Mouse (Mus musculus): ENCODE measurements at regions not wholly inside any gene's neighbourhood (a gene's known extent, or its start where the extent isn't known, plus 50 kb on each side); places are given as distances from the start of the nearest gene placed in this dataset.

- H3K9me3 ChIP-seq (ENCODE audit: control insufficient read depth, low read depth, low read length): no peaks in the 10 kb centered on the region
- peaks cover 13% of the 10 kb centered on the region; the same call in 1 of the 2 replicates for H3K4me1 ChIP-seq (ENCODE audit: control insufficient read depth, insufficient read depth, low read length)
- H3K27me3 ChIP-seq (ENCODE audit: control insufficient read depth, insufficient read depth, low read length): 0 out of 2 replicates have a peak, but pooled peaks cover 6% of the 10 kb centered on the region
- H3K27ac ChIP-seq (ENCODE audit: low read length): no peak overlapping the region
- no peaks in the 10 kb centered on the region for H3K36me3 ChIP-seq (ENCODE audit: control insufficient read depth, insufficient read depth, low read length)
- H3K4me3 ChIP-seq (ENCODE audit: low read depth, low read length): no peak overlapping the region
- H3K9ac ChIP-seq (replicated peaks; ENCODE audit: low read depth, low read length): no peak overlapping the region
- no peak for ATAC-seq (ENCODE audit: insufficient number of reproducible peaks, insufficient read depth, low FRiP score, low read depth)
- H3K4me2 ChIP-seq (replicated peaks; ENCODE audit: low read depth, low read length): no peak overlapping the region
- 11% methylated on average over 10 of the region's 10 CpGs for WGBS
Measured at GRCm38 (mm10) chr4:124278681-124279080, 331.9 kb downstream of the 3100002H09Rik start.

DNA sequence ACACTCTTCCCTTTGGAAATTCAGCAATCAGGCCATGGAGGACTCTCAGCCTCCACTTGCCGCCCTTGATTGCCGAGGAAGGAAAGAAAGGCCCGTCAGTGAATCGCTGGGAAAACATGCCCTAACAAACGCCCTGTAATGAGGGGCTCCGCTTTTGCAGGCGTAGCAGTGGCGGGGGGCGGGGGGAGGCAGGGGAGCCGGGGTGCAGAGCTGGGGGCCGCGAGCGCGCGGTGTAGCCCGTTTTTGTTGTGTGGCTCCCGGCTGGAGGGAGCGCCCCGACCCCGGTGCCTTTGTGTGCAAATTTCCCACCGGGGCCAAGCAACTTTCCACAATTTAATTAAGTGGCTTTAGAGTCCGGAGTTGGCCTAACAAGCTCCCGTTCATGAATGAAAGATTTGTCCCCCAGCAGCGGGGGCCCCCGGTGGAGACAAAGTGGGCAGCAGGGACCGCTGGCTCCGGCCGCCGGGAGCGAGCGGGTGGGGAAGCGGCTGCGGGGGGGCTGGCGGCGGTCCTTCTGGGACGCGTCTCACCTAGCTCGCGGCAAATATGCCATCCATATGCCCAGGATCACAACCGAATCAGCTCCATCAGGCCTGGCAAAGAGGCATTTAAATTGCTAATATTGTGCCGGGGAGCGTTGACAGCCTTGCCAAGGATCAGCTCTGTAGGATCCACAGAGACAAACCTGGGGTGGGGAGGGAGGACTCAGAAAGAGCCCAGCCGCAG lies 333.0 kb downstream of the 3100002H09Rik start:
- peaks cover 13% of the 10 kb centered on the region; the same call in 1 of the 2 replicates for H3K4me1 ChIP-seq (ENCODE audit: control insufficient read depth, insufficient read depth, low read length)
- H3K4me2 ChIP-seq (replicated peaks; ENCODE audit: low read depth, low read length): peak overlapping the region; percentile 69
- H3K27me3 ChIP-seq (ENCODE audit: control insufficient read depth, insufficient read depth, low read length): 0 out of 2 replicates have a peak, but pooled peaks cover 6% of the 10 kb centered on the region
- H3K27ac ChIP-seq (ENCODE audit: low read length): no peak overlapping the region
- H3K9me3 ChIP-seq (ENCODE audit: control insufficient read depth, low read depth, low read length): no peaks in the 10 kb centered on the region
- no peaks in the 10 kb centered on the region for H3K36me3 ChIP-seq (ENCODE audit: control insufficient read depth, insufficient read depth, low read length)
- WGBS: under 1% methylated on average over 43 of the region's 43 CpGs
- H3K9ac ChIP-seq (replicated peaks; ENCODE audit: low read depth, low read length): 0 out of 2 replicates have a peak overlapping the region, but pooled peaks have one; percentile 22
- H3K4me3 ChIP-seq (ENCODE audit: low read depth, low read length): peak overlapping the region; percentile 33
- no peak for ATAC-seq (ENCODE audit: insufficient number of reproducible peaks, insufficient read depth, low FRiP score, low read depth)

DNA sequence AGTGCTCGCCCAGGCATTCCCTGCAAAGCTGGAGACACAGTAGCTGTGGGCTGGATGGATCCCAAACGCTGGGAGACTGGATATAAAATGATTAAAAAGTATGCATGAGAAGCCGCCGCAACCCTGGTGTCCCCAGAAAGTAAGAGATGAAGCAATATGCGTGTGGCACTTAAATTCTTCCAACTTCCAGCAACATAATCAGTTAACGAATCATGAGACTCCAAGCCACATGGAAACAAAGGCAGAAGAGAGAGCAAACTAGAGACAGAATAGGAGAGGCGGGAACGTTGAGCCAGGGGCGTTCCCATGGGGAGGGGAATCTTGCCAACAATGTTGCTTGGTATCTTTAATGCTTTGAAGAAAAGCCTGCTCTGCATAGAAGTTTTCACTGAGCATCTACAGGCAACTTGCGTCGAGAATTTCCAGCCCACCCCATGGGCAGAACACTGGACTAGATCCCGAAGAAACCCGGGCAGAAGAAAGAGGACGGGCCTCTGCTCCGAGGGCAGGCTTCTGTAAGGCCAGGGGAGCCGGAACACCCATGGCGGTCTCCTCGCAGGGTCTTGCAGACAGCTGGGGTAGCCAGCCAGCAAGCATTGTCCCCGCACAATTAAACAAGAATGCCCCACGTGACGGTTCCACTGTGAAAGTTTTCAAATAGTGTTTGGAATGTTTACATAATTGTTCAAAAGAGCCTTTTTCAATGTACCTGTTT lies 333.7 kb downstream of the 3100002H09Rik start:
- Histone ChIP-seq H3K36me3 (ENCODE audit: control insufficient read depth, insufficient read depth, low read length) (no peaks in the 10 kb centered on the region), H3K27me3 (ENCODE audit: control insufficient read depth, insufficient read depth, low read length) (0 out of 2 replicates have a peak, but pooled peaks cover 6% of the 10 kb centered on the region), H3K4me3 (ENCODE audit: low read depth, low read length) (peak overlapping the region; percentile 33), H3K9me3 (ENCODE audit: control insufficient read depth, low read depth, low read length) (no peaks in the 10 kb centered on the region), H3K9ac (replicated peaks; ENCODE audit: low read depth, low read length) (0 out of 2 replicates have a peak overlapping the region, but pooled peaks have one; percentile 22), H3K27ac (ENCODE audit: low read length) (no peak overlapping the region), H3K4me1 (ENCODE audit: control insufficient read depth, insufficient read depth, low read length) (peaks cover 13% of the 10 kb centered on the region; the same call in 1 of the 2 replicates), H3K4me2 (replicated peaks; ENCODE audit: low read depth, low read length) (peak overlapping the region; percentile 69)
- 6% methylated on average over 21 of the region's 21 CpGs for WGBS
- no peak for ATAC-seq (ENCODE audit: insufficient number of reproducible peaks, insufficient read depth, low FRiP score, low read depth)

DNA sequence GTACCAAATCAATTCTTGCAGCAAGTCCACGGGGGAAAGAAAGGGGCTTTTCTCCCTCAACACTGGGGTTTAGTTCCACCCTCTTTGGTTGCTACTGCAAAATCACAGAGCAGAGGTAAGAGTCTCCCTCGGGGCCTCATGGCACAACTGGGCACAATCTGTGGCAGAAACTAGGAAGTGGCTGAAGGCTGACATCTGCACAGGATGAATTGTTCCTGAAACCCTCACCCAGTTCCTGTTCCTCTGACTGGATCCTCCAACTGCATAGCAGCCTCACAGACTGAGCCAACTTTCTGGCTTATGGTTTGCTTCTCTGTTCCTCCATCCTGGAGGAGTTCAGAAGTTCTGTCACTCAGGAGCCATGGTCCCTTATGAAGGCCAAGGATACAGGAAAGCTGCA lies 338.6 kb downstream of the 3100002H09Rik start:
- H3K4me3 ChIP-seq (ENCODE audit: low read depth, low read length): no peak overlapping the region
- H3K36me3 ChIP-seq (ENCODE audit: control insufficient read depth, insufficient read depth, low read length): no peaks in the 10 kb centered on the region
- no peaks in the 10 kb centered on the region for H3K9me3 ChIP-seq (ENCODE audit: control insufficient read depth, low read depth, low read length)
- H3K27me3 ChIP-seq (ENCODE audit: control insufficient read depth, insufficient read depth, low read length): 0 out of 2 replicates have a peak, but pooled peaks cover 1% of the 10 kb centered on the region
- H3K4me2 ChIP-seq (replicated peaks; ENCODE audit: low read depth, low read length): no peak overlapping the region
- peaks cover 6% of the 10 kb centered on the region; the same call in 1 of the 2 replicates for H3K4me1 ChIP-seq (ENCODE audit: control insufficient read depth, insufficient read depth, low read length)
- no peak overlapping the region for H3K27ac ChIP-seq (ENCODE audit: low read length)
- 81% methylated on average over 2 of the region's 2 CpGs for WGBS
- ATAC-seq (ENCODE audit: insufficient number of reproducible peaks, insufficient read depth, low FRiP score, low read depth): no peak
- H3K9ac ChIP-seq (replicated peaks; ENCODE audit: low read depth, low read length): no peak overlapping the region

DNA sequence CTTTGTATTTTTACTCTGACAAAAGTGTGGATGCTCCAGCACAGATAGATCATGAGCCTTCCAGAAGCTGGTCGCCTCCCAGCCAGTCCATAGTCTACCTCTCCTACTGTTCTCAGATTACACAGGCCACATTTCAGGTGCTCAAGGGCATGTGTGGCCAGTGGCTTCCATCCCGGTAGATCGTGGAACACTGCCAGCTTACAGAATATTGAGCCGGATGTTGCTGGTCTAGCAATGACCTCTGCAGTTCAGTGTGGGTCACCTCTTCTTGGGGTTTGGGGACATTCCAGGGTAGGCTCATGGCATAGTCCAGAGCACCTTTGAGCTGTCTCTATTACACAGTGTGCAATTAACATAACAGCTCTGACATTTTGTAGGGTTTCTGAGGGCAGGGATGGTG lies 342.2 kb downstream of the 3100002H09Rik start:
- 69% methylated on average over 4 of the region's 4 CpGs for WGBS
- Histone ChIP-seq H3K4me1 (ENCODE audit: control insufficient read depth, insufficient read depth, low read length) (no peaks in the 10 kb centered on the region), H3K4me2 (replicated peaks; ENCODE audit: low read depth, low read length) (no peak overlapping the region), H3K4me3 (ENCODE audit: low read depth, low read length) (no peak overlapping the region), H3K36me3 (ENCODE audit: control insufficient read depth, insufficient read depth, low read length) (no peaks in the 10 kb centered on the region), H3K27me3 (ENCODE audit: control insufficient read depth, insufficient read depth, low read length) (no peaks in the 10 kb centered on the region), H3K27ac (ENCODE audit: low read length) (no peak overlapping the region), H3K9ac (replicated peaks; ENCODE audit: low read depth, low read length) (no peak overlapping the region), H3K9me3 (ENCODE audit: control insufficient read depth, low read depth, low read length) (no peaks in the 10 kb centered on the region)
- ATAC-seq (ENCODE audit: insufficient number of reproducible peaks, insufficient read depth, low FRiP score, low read depth): no peak

DNA sequence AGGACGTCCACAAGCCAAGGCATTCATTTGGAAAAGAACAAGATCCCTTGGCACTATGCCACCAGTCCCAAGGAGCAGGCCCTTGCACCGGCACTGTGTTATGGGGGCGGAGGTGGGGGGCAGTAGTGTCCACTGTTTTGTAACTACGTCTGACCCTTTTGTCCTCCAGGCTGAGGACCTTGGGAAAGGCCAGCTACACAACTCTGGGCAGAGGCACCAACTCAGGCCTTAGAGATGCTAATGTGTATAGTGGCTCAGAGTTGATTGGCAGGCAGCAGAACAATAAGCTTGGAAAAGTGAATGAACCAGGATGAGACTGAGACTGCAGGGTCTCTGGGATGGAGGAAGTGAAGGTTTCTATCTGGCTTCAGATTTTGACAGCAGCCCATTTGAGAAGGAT lies 344.0 kb downstream of the 3100002H09Rik start:
- no peak overlapping the region for H3K4me3 ChIP-seq (ENCODE audit: low read depth, low read length)
- H3K27ac ChIP-seq (ENCODE audit: low read length): no peak overlapping the region

DNA sequence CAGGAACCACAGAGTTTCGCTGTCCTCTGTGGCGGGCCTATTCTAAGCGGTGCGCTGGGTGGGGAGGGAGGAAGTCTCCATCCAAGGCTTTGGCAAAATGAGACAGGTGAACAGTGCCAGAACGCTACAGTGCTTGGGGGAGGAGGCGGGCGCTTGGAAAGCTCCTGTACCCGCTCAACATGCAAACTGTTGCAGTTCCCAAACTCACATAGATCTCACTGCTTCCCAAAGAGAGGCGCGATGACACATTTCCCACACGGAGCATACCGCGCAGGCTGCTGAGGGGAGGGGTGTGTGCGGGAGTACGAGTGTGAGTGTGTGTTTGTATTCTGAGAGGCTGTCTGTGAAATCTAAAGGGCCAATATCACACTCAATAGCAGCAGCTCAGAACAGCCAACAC lies 345.1 kb downstream of the 3100002H09Rik start:
- Histone ChIP-seq H3K4me2 (replicated peaks; ENCODE audit: low read depth, low read length) (no peak overlapping the region), H3K36me3 (ENCODE audit: control insufficient read depth, insufficient read depth, low read length) (no peaks in the 10 kb centered on the region)
- ATAC-seq (ENCODE audit: insufficient number of reproducible peaks, insufficient read depth, low FRiP score, low read depth): no peak

More for the DNA sequence above, 344.0 kb downstream of the 3100002H09Rik start:
- Histone ChIP-seq H3K9ac (replicated peaks; ENCODE audit: low read depth, low read length) (no peak overlapping the region), H3K4me2 (replicated peaks; ENCODE audit: low read depth, low read length) (no peak overlapping the region), H3K27me3 (ENCODE audit: control insufficient read depth, insufficient read depth, low read length) (no peaks in the 10 kb centered on the region), H3K36me3 (ENCODE audit: control insufficient read depth, insufficient read depth, low read length) (no peaks in the 10 kb centered on the region), H3K9me3 (ENCODE audit: control insufficient read depth, low read depth, low read length) (no peaks in the 10 kb centered on the region), H3K4me1 (ENCODE audit: control insufficient read depth, insufficient read depth, low read length) (no peaks in the 10 kb centered on the region)
- 56% methylated on average over 4 of the region's 4 CpGs for WGBS
- ATAC-seq (ENCODE audit: insufficient number of reproducible peaks, insufficient read depth, low FRiP score, low read depth): no peak

DNA sequence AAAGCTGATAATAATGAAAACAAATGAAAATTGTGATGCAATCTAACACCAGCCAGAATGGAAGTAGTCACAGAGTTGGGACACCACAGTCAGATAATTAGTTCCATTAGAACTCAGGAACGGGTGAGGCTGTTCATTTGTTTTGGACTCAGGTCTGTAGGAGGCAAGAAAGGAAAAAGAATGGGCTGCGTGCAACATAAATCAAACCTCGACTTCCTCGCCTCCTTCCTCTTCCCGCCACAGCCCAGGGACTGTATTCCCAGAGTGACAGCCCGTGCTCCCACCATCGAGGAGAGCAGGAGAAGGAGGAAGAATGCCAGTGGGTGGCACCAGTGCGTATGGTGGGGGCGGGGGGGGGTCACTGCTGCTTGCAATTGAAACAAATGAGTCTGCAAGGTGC lies 339.2 kb upstream of the 4930535I16Rik start:
- no peak overlapping the region for H3K27ac ChIP-seq (ENCODE audit: low read length)
- H3K9me3 ChIP-seq (ENCODE audit: control insufficient read depth, low read depth, low read length): no peaks in the 10 kb centered on the region
- H3K4me1 ChIP-seq (ENCODE audit: control insufficient read depth, insufficient read depth, low read length): no peaks in the 10 kb centered on the region
- no peak overlapping the region for H3K9ac ChIP-seq (replicated peaks; ENCODE audit: low read depth, low read length)
- no peak overlapping the region for H3K4me3 ChIP-seq (ENCODE audit: low read depth, low read length)
- no peaks in the 10 kb centered on the region for H3K36me3 ChIP-seq (ENCODE audit: control insufficient read depth, insufficient read depth, low read length)
- WGBS: 10% methylated on average over 8 of the region's 9 CpGs
- ATAC-seq (ENCODE audit: insufficient number of reproducible peaks, insufficient read depth, low FRiP score, low read depth): no peak
- no peaks in the 10 kb centered on the region for H3K27me3 ChIP-seq (ENCODE audit: control insufficient read depth, insufficient read depth, low read length)
- no peak overlapping the region for H3K4me2 ChIP-seq (replicated peaks; ENCODE audit: low read depth, low read length)

More for the DNA sequence above, 345.1 kb downstream of the 3100002H09Rik start:
- Histone ChIP-seq H3K9me3 (ENCODE audit: control insufficient read depth, low read depth, low read length) (no peaks in the 10 kb centered on the region), H3K27ac (ENCODE audit: low read length) (no peak overlapping the region), H3K27me3 (ENCODE audit: control insufficient read depth, insufficient read depth, low read length) (no peaks in the 10 kb centered on the region), H3K9ac (replicated peaks; ENCODE audit: low read depth, low read length) (no peak overlapping the region), H3K4me1 (ENCODE audit: control insufficient read depth, insufficient read depth, low read length) (no peaks in the 10 kb centered on the region), H3K4me3 (ENCODE audit: low read depth, low read length) (no peak overlapping the region)
- 72% methylated on average over 15 of the region's 15 CpGs for WGBS

Measured in stomach, embryonic 14.5 days (tissue).